Mouse (Mus musculus) effector memory CD4-positive, alpha-beta T cell, adult 7 months (primary cell): ENCODE results near the gene Tex30. TPM values are rescaled to one million over a fixed set of nuclear protein-coding genes. Genes with fewer than 3 reads are reported as not detected.

Experiments
- polyA plus RNA-seq: library from polyadenylated mRNA; unstranded; fragments of 100-300 nt; shearing (Covaris generic); gene quantifications from one replicate; pipeline ENCODE4 v1.2.1, GENCODE M21; 2017

Tex30 gene
- 86.2 TPM for polyA plus RNA-seq

GRCm38 (mm10) chr1:44102259-44102717, at the start of gene Tex30:
Gene Tex30 (minus strand): TSS chr1:44102441.

GRCm38 (mm10) chr1:44147563-44148381, 45.5 kb upstream of the Tex30 start, which contains the start of gene Ercc5:
Gene Ercc5 (plus strand): TSS chr1:44147744.

DNA sequence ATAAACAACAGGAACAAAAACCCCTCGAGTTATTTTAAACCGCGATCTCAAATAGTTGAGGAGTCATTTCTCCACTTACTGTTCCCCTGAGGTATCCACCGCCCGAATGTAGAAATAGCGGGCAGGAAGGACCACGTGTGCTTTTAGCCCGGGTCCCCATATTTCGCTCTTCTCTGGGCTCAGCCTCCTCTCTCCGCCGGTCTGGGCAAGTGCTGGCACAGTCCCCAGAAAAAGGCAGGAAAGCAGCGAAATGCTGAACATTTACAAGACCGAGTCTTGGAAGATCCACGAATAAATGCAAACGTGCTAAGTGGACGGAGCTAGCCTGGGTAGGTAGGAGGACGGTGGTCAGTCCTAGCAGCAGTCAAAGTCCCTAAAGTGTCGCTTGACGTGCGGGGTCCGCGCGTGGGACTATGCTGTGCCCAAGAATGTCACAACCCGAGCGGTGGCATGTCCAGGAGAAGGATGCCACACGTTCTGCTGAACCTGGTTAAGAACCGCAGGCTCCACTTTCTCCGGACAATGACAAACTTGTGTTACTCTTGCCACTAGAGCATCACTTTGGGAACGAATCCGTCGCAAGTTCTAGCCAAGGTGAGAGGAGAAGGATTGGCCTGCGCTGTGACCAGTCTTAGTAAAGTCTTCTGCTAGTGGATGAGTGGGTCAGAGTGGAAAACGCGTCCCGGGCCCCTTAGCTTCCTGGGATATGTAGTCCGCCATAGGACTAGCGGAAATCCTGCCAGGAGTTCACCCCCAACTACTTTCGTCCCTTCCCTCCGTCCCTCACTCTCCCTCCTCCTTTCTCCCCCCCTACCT, 16.2 kb upstream of the Tex30 start, which contains the start of the genes Kdelc1 and Bivm:
Gene Kdelc1, minus strand, starts transcription at position 570 of the 816 bp plus-strand sequence.
Gene Bivm, plus strand, starts transcription at position 719 of the 816 bp plus-strand sequence.

DNA sequence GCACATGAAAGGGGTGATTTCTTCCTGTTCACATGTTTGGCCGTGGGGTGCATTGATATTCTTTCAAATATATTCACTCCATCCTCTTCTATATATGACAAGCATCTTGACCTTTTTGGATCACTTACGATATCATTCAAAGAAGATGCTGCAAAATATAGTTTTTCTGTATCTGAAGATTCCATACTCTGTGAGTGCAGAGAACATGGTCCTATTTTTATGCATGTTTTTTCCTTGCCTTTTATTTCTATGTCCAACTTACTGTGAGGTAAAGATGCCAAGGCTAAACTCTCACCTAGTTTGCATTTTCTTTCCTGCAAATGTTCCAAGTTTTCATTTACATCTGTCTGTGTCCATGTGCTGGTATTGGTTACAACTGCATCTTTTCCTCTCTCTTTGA, 40.4 kb downstream of the Tex30 start, which contains the start of gene Gm8251:
Gene Gm8251, minus strand, starts transcription at position 101 of the 400 bp plus-strand sequence.

Other genes with a start within 250 kb of the Tex30 start
- 170 TPM for gene Tpp2, start 168.8 kb downstream of the Tex30 start, polyA plus RNA-seq
- 0.11 TPM for gene Mettl21c, start 82.4 kb downstream of the Tex30 start, polyA plus RNA-seq
- 0.41 TPM for gene Gm8251, start 40.5 kb downstream of the Tex30 start, polyA plus RNA-seq
- gene Kdelc1, start 16.4 kb upstream of the Tex30 start, polyA plus RNA-seq, result 13.5 TPM
- 10.2 TPM for gene Bivm, start 16.5 kb upstream of the Tex30 start, polyA plus RNA-seq
- gene Ercc5, start 45.3 kb upstream of the Tex30 start, polyA plus RNA-seq, result 27.9 TPM
- not detected for gene Mettl21e, start 116.5 kb upstream of the Tex30 start, polyA plus RNA-seq